In genomic region chr19:56255506-56255905, GRCm38 (mm10) we compare ENCODE assay signal across 7 mouse cellular contexts. TPM values are rescaled to one million over a fixed set of nuclear protein-coding genes. Genes with fewer than 3 reads are reported as not detected.
DNase-seq lines count a peak whose midpoint lies in the region; ATAC-seq lines count a peak whose summit lies in the region.

No protein-coding gene starts in this region.

- H3K4me2 ChIP-seq in kidney, embryonic 14.5 days (replicated peaks; ENCODE audit: low read depth, low read length): no peak overlapping the region
- no peak overlapping the region for H3K4me2 ChIP-seq in embryonic facial prominence, embryonic 14.5 days (ENCODE audit: low read depth, low read length)

- H3K27ac ChIP-seq in kidney, embryonic 14.5 days (ENCODE audit: low read depth, low read length): no peak overlapping the region
- no peak overlapping the region for H3K27ac ChIP-seq in embryonic facial prominence, embryonic 14.5 days (replicated peaks; ENCODE audit: low read depth, low read length)

- no peak overlapping the region for H3K4me3 ChIP-seq in kidney, embryonic 14.5 days (ENCODE audit: low read length)
- no peak overlapping the region for H3K4me3 ChIP-seq in embryonic facial prominence, embryonic 14.5 days (ENCODE audit: low read depth, low read length)

- H3K27me3 ChIP-seq in kidney, embryonic 14.5 days (ENCODE audit: control insufficient read depth, insufficient read depth, low read length): no peaks in the 10 kb centered on the region
- 0 out of 2 replicates have a peak, but pooled peaks cover 5% of the 10 kb centered on the region for H3K27me3 ChIP-seq in embryonic facial prominence, embryonic 14.5 days (replicated peaks; ENCODE audit: control insufficient read depth, insufficient read depth, low read length)

- no peak for ATAC-seq in kidney, embryonic 14.5 days (ENCODE audit: low FRiP score, low TSS enrichment)
- no peak for ATAC-seq in embryonic facial prominence, embryonic 14.5 days (ENCODE audit: low read depth)

- no peaks in the 10 kb centered on the region for H3K9me3 ChIP-seq in kidney, embryonic 14.5 days (ENCODE audit: control insufficient read depth, low read length)
- H3K9me3 ChIP-seq in embryonic facial prominence, embryonic 14.5 days (ENCODE audit: control insufficient read depth, low read length): no peaks in the 10 kb centered on the region

- WGBS in kidney, embryonic 14.5 days: 23% methylated on average over 3 of the region's 3 CpGs
- WGBS in embryonic facial prominence, embryonic 14.5 days: 27% methylated on average over 3 of the region's 3 CpGs

- no peak overlapping the region for H3K9ac ChIP-seq in kidney, embryonic 14.5 days (ENCODE audit: low read depth, low read length)
- H3K9ac ChIP-seq in embryonic facial prominence, embryonic 14.5 days (ENCODE audit: low read depth, low read length): no peak overlapping the region

- DNase-seq in kidney, adult 9 months: peak; percentile 48
- peak; percentile 26 to 37 for DNase-seq in B cell, adult 2 months
- peak; percentile 52 for DNase-seq in ES-CJ7 (ENCODE audit: low read depth, low spot score)
- DNase-seq in embryonic facial prominence, embryonic 14.5 days (ENCODE audit: low spot score): peak; percentile 75
- DNase-seq in naive thymus-derived CD4-positive, alpha-beta T cell, adult 2 months (ENCODE audit: low read depth): peak; percentile 53
- no peak for DNase-seq in ovary, adult 18-20 months (ENCODE audit: low spot score)

- H3K4me1 ChIP-seq in kidney, embryonic 14.5 days (ENCODE audit: control insufficient read depth, insufficient read depth, low read length): 0 out of 2 replicates have a peak, but pooled peaks cover 3% of the 10 kb centered on the region
- no peaks in the 10 kb centered on the region for H3K4me1 ChIP-seq in embryonic facial prominence, embryonic 14.5 days (ENCODE audit: control insufficient read depth, insufficient read depth, low read length)

- H3K36me3 ChIP-seq in kidney, embryonic 14.5 days (ENCODE audit: control insufficient read depth, insufficient read depth, low read length): no peaks in the 10 kb centered on the region
- H3K36me3 ChIP-seq in embryonic facial prominence, embryonic 14.5 days (ENCODE audit: control insufficient read depth, insufficient read depth, low read length): no peaks in the 10 kb centered on the region

RNA-seq across cellular contexts. Expression of gene Habp2, which starts 31.4 kb away (rescaled TPM):
- polyA plus RNA-seq in kidney, embryonic 14.5 days (2014; fragmentation: Nextera tagmentation; extraction: Ambion mirVana): 12.7 and 20.4 TPM in 2 replicates
- 0.26 and 0.54 TPM in 2 replicates for polyA plus RNA-seq in embryonic facial prominence, embryonic 14.5 days (2014; fragmentation: Nextera tagmentation; extraction: Ambion mirVana)
